Mouse (Mus musculus): Measurements from ENCODE around the gene Gsx2. TPM values are rescaled to one million over a fixed set of nuclear protein-coding genes. Genes with fewer than 3 reads are reported as not detected.

Gene Gsx2
- polyA plus RNA-seq, 1 experiment from 2014 or later, result not detected

- Histone ChIP-seq H3K4me2 (no peak overlapping the region), H3K27me3 (replicated peaks) (no peaks in the 10 kb centered on the region; the same call in 1 of the 2 replicates), H3K9me3 (replicated peaks) (no peaks in the 10 kb centered on the region), H3K36me3 (no peaks in the 10 kb centered on the region), H3K4me1 (no peaks in the 10 kb centered on the region), H3K9ac (no peak overlapping the region), H3K27ac (no peak overlapping the region), H3K4me3 (no peak overlapping the region)
- WGBS (ENCODE audit: insufficient replicate concordance), result 47% methylated on average over 5 of the region's 5 CpGs
- ATAC-seq, result no peak
Measured at GRCm38 (mm10) chr5:75121646-75122045, 46.2 kb downstream of the Gsx2 start.

Other genes with a start within 250 kb of the Gsx2 start
- 32.5 and 35.1 TPM in 2 replicates for gene Chic2, start 30.8 kb upstream of the Gsx2 start, polyA plus RNA-seq (2016; fragmentation: Nextera tagmentation; extraction: Ambion mirVana)
- gene Pdgfra, start 76.7 kb downstream of the Gsx2 start, polyA plus RNA-seq (2016; fragmentation: Nextera tagmentation; extraction: Ambion mirVana), result 7.9 and 10.4 TPM in 2 replicates